Mouse (Mus musculus) limb, embryonic 14.5 days (tissue): Measurements from ENCODE around the gene Gm20388. TPM values are rescaled to one million over a fixed set of nuclear protein-coding genes. Genes with fewer than 3 reads are reported as not detected.

ENCODE experiments used
- ATAC-seq: fragments of 200-750 bp; cut with Nextera tagmentation; 2 replicates; pipeline ENCODE4 v1.8.0; 2017; ENCODE audit warnings: low read depth, moderate number of reproducible peaks, moderate TSS enrichment; ENCODE audit not compliant: low FRiP score
- DNase-seq: peaks from one replicate; pipeline ENCODE4 v3.0.0-alpha.2; 2015; ENCODE audit warnings: low spot score
- H3K27ac ChIP-seq: fragments of 300-500 bp; sonication (generic); replicated peaks from 2 replicates; pipeline ENCODE4 v1.5.1; 2014; ENCODE audit warnings: low read depth, mild to moderate bottlenecking, low read length, moderate library complexity, mixed read lengths
- H3K27me3 ChIP-seq: fragments of 300-500 bp; sonication (generic); 2 replicates; pipeline ENCODE4 v1.6.1; 2014; ENCODE audit warnings: low read length, mixed read lengths; ENCODE audit not compliant: control insufficient read depth, insufficient read depth
- H3K36me3 ChIP-seq: fragments of 300-500 bp; sonication (generic); 2 replicates; pipeline ENCODE4 v1.6.1; 2014; ENCODE audit warnings: mild to moderate bottlenecking, low read length, moderate library complexity, mixed read lengths; ENCODE audit not compliant: control insufficient read depth, insufficient read depth
- H3K4me1 ChIP-seq: fragments of 300-500 bp; sonication (generic); 2 replicates; pipeline ENCODE4 v1.6.1; 2014; ENCODE audit warnings: antibody characterized with exemption, low read length, mixed read lengths; ENCODE audit not compliant: control insufficient read depth, insufficient read depth
- H3K4me2 ChIP-seq: fragments of 300-500 bp; sonication (generic); replicated peaks from 2 replicates; pipeline ENCODE4 v1.6.1; 2014; ENCODE audit warnings: low read depth, mild to moderate bottlenecking, low read length, moderate library complexity; ENCODE audit not compliant: severe bottlenecking
- H3K4me3 ChIP-seq: fragments of 300-500 bp; sonication (generic); replicated peaks from 2 replicates; pipeline ENCODE4 v1.5.1; 2014; ENCODE audit warnings: low read length
- H3K9ac ChIP-seq: fragments of 300-500 bp; sonication (generic); 2 replicates; pipeline ENCODE4 v1.6.1; 2014; ENCODE audit warnings: mild to moderate bottlenecking, low read depth, low read length, moderate library complexity; ENCODE audit not compliant: severe bottlenecking
- H3K9me3 ChIP-seq: fragments of 300-500 bp; sonication (generic); 2 replicates; pipeline ENCODE4 v1.6.1; 2016; ENCODE audit warnings: low read length; ENCODE audit not compliant: control insufficient read depth
- POLR2A ChIP-seq: fragments of 200-500 bp; IDR thresholded peaks from 2 replicates; pipeline ENCODE4 v1.8.0; 2012; ENCODE audit warnings: inconsistent platforms, mild to moderate bottlenecking, moderate library complexity, borderline replicate concordance; ENCODE audit not compliant: insufficient read depth, insufficient read length; ENCODE audit errors: extremely low read depth
- WGBS: fragments of 180-500 bp; shearing (Covaris S2); extraction: QIAGEN DNeasy Blood & Tissue Kit; methylation state at CpG from one replicate; pipeline ENCODE4 v1.1.7; 2014; 5-methylcytosine and 5-hydroxymethylcytosine counted together
- polyA plus RNA-seq, 2 experiments: library from polyadenylated mRNA; depleted of rRNA in 1 of 2; stranded (reverse) in 1 of 2; unstranded in 1 of 2; fragments of >200 nt; fragmentation: Nextera tagmentation in 1 of 2; extraction: Ambion mirVana in 1 of 2; gene quantifications; 2 replicates each; pipeline versions ENCODE4 v1.2.1 to v1.2.3; 2012 to 2014

The Gm20388 gene
- polyA plus RNA-seq, 2 experiments = 1.9 to 49.9 TPM

GRCm38 (mm10) chr8:121120456-121121419 is 1210.1 kb downstream of the Gm20388 start:
- H3K9ac ChIP-seq = 0 out of 2 replicates have a peak overlapping the region, but pooled peaks have one; percentile 46
- H3K4me2 ChIP-seq = peak overlapping the region; percentile 84
- TF ChIP-seq POLR2A = no peak
- 21% methylated on average over 17 of the region's 17 CpGs for WGBS
- no peak overlapping the region for H3K27ac ChIP-seq
- peaks cover 9% of the 10 kb centered on the region; the same call in 1 of the 2 replicates for H3K36me3 ChIP-seq
- ATAC-seq = no peak
- DNase-seq = no peak
- peaks cover 6% of the 10 kb centered on the region; the same call in 1 of the 2 replicates for H3K4me1 ChIP-seq
- peak overlapping the region; percentile 62 for H3K4me3 ChIP-seq
- H3K27me3 ChIP-seq = peaks cover 86% of the 10 kb centered on the region
- H3K9me3 ChIP-seq = no peaks in the 10 kb centered on the region

- peaks cover 89% of the 10 kb centered on the region for H3K27me3 ChIP-seq
- DNase-seq = no peak
- no peak for ATAC-seq
- peaks cover 6% of the 10 kb centered on the region; the same call in 1 of the 2 replicates for H3K4me1 ChIP-seq
- no peaks in the 10 kb centered on the region for H3K9me3 ChIP-seq
- H3K27ac ChIP-seq = no peak overlapping the region
- peaks cover 9% of the 10 kb centered on the region; the same call in 1 of the 2 replicates for H3K36me3 ChIP-seq
- peak overlapping the region; percentile 62 for H3K4me3 ChIP-seq
- peak overlapping the region; percentile 84; the same call in 1 of the 2 replicates for H3K4me2 ChIP-seq
- no peak for TF ChIP-seq POLR2A
- H3K9ac ChIP-seq = no peak overlapping the region
- WGBS = 17% methylated on average over 8 of the region's 8 CpGs
Observed at GRCm38 (mm10) chr8:121121704-121122103, 1211.1 kb downstream of the Gm20388 start.

- 30% methylated on average over 7 of the region's 7 CpGs for WGBS
- Histone ChIP-seq H3K27me3 (peaks cover 88% of the 10 kb centered on the region), H3K4me3 (no peak overlapping the region; the same call in 1 of the 2 replicates), H3K4me2 (no peak overlapping the region), H3K4me1 (peaks cover 6% of the 10 kb centered on the region; the same call in 1 of the 2 replicates), H3K36me3 (peaks cover 9% of the 10 kb centered on the region; the same call in 1 of the 2 replicates), H3K9me3 (no peaks in the 10 kb centered on the region), H3K9ac (no peak overlapping the region), H3K27ac (no peak overlapping the region)
- no peak for DNase-seq
- no peak for TF ChIP-seq POLR2A
- no peak for ATAC-seq
Observed at GRCm38 (mm10) chr8:121122368-121122767, 1211.7 kb downstream of the Gm20388 start.

DNA sequence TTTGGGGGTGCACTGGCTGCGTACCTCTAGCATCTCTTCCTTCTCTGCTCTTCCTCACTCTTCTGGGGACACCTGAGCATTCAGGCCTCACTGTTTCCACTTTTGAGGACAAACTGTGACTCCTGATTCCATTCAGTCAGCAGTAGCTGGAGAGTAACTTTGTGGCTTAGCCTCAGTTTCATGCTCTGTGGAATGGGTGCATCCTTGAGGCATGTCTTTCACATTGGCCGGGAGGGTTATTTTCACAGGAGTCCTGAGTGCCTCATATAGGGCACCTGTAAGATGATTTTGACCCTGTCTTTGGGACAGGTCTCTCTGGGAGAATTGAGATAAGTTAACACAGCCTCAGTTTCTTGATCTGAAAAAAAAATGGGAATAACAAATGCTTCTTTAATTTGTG is 1212.5 kb downstream of the Gm20388 start:
- ATAC-seq (no peak), DNase-seq (no peak)
- Histone ChIP-seq H3K9me3 (no peaks in the 10 kb centered on the region), H3K4me1 (peaks cover 10% of the 10 kb centered on the region; the same call in 1 of the 2 replicates), H3K4me2 (no peak overlapping the region), H3K9ac (no peak overlapping the region), H3K27ac (no peak overlapping the region), H3K27me3 (peaks cover 89% of the 10 kb centered on the region), H3K4me3 (no peak overlapping the region), H3K36me3 (peaks cover 9% of the 10 kb centered on the region; the same call in 1 of the 2 replicates)
- no peak for TF ChIP-seq POLR2A
- WGBS = 52% methylated on average over 2 of the region's 2 CpGs

GRCm38 (mm10) chr8:121124547-121125239 is 1214.1 kb downstream of the Gm20388 start:
- ATAC-seq = no peak

More at GRCm38 (mm10) chr8:121124547-121125239, 1214.1 kb downstream of the Gm20388 start:
- H3K27ac ChIP-seq = no peak overlapping the region
- H3K9ac ChIP-seq = no peak overlapping the region
- peaks cover 22% of the 10 kb centered on the region; the same call in 1 of the 2 replicates for H3K4me1 ChIP-seq
- peak overlapping the region; percentile 57 for H3K4me2 ChIP-seq
- no peak for DNase-seq
- no peaks in the 10 kb centered on the region for H3K9me3 ChIP-seq
- no peak for TF ChIP-seq POLR2A
- peaks cover 97% of the 10 kb centered on the region for H3K27me3 ChIP-seq
- peak overlapping the region; percentile 33; the same call in 1 of the 2 replicates for H3K4me3 ChIP-seq
- H3K36me3 ChIP-seq = peaks cover 9% of the 10 kb centered on the region; the same call in 1 of the 2 replicates
- WGBS = 4% methylated on average over 17 of the region's 17 CpGs
